Mouse (Mus musculus): Measurements from ENCODE around the gene Adam10.
A peak's percentile ranks its signal among the peaks of the same experiment; 100 is the strongest.

Gene Adam10

DNA sequence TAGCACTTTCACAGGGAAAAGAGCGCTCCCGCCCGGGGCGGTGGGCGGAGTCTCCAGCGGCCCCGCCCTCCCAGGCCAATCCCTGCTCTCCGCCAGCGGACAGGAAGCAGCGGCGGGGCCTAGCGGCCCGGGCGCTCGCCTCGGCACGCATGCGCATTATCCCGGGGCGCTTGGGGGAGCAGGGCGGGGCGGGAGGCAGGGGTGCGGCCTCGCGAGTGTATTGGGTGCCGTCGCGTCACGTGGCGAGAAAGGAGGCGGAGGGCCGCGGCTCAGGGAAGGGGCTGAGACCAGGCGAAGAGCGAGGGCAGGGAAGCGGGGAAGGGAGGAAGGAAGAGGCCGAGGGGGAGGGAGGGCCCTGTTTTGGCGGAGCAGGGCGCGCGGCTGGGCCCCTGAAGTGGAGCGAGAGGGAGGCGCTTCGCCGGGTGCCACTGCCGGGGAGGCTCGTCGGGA lies at the start of gene Adam10:
Gene Adam10, plus strand, starts transcription at position 316 of the 450 bp plus-strand sequence.
- DNase-seq (ENCODE audit: low read depth, low spot score): peak; percentile 96

DNA sequence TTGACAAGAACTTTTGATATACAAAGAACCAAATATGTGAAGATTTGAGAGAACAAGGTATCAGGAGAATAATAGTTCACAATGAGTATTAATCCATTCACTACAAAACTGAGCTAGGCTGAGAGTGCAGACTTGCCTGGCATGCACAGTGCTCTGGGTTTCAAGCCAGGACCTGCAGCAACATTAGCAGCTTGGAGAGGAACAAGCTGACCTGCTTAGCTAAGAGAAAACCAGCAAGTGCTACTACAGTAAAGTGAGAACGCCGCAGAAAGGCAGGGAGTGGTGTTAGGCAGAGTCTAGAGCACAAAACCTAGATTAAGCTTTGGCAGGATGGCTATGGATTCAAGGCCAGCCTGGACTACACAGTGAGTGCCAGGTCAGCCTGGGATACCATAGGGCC lies 49.1 kb upstream of the Adam10 start:
- no peak for DNase-seq (ENCODE audit: low read depth, low spot score)

DNA sequence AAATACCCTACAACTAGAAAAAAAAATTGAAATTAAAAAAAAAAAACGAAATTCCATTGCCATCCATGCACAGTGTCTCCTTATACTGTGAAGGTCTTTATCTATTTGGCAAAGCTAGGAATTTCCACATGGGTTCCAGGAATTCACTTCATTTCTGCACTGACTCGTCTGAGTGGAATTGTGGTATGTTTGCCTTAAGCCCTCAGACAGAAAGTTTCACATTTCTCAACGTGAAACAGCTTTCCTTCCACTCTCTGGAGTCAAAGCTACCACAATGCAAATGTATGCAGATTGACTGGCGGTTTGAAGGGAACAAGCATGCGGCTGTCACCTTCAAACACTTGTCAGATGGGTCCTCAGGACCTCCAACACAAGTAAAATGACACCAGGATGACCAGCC lies 47.1 kb upstream of the Adam10 start:
- no peak for DNase-seq (ENCODE audit: low read depth, low spot score)

DNA sequence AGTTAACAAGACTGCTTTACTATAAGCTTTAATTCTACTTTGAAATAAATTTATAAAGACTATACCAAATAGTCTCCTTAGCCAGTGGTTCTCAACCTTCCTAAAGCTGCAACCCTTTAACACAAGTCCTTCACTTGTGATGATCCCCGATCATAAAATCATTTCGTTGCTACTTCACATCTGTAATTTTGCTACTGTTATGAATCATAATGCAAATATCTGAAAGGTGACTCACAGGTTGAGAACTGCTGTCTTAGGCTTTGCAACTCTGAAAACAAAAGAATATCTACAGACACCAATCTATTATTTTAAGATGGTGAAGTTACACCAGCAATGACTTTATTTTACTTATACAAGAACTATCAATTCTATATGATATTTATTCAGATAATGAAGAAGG lies 42.0 kb upstream of the Adam10 start:
- DNase-seq (ENCODE audit: low read depth, low spot score): no peak

DNA sequence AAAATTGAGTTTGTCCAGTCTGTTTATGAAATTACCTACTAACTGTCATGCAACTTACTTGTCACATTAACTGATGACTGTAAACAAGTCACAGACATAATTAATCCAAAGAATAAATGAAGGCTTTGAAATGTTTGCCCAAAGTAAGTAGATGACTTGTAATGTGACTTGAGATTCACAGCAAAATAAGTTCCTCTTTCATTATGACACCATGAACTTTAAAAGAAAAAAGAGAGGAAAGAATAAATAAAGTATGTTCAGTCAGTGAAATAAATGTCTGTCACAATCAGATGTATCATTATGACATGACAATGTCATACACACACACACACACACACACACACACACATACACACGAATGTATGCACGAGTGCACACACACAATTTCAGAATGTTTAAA lies 28.5 kb upstream of the Adam10 start:
- no peak for DNase-seq (ENCODE audit: low read depth, low spot score)

DNA sequence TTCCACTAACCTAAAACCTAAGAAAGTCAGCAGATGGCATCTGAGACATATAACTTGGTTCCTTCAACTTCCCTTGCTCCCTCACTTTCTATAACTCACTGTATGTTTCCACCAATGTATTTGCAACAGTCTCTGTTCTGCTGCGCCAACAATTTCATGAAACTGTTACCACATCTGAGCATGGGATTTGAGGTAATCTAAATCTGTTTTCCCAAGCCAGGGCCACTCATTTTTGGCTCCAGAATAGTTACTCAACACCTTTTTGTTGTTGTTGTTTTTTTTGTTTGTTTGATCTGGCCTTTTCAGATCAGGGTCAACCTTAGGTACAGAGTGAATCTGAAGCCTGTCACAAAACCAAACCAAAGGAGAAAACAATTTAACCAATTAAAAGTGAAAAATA lies 27.8 kb upstream of the Adam10 start:
- no peak for DNase-seq (ENCODE audit: low read depth, low spot score)

DNA sequence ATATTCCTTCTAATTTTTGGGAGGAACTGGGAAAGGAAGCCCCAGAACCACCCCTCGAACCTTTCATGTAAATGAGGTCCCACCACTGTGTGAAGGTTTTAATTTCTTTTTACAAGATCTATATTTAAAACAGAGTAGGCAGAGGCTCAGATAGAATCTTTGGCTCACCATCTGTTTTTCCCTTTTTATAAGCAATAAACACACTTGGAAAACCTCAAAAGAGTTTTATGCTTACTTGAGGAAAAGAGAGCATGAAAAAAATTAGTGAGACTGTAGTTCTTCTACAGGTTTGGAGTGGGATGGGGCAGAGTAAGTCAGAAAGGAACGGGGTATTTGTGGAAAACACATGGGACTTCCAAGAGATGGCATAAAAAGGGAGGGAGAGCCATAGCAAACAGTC lies 26.6 kb upstream of the Adam10 start:
- peak; percentile 40 for DNase-seq (ENCODE audit: low read depth, low spot score)

DNA sequence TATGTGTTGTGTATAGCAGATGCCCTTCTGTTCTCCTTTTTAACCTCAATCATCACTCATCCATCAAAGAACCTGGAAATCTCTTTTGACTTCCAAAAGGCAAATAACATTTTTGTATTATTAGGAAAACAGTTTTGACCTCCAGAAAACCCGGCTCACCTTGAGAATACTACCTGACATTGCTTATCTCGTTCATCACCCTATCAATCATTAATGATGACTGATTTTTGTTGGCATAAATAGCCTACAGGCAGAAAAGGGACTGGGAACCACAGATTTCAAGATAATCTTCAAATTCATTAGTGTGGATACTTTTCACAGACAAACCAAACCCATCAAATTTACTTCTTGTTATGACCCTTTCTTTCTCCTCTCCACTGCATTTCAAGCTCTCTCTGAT lies 24.9 kb upstream of the Adam10 start:
- DNase-seq (ENCODE audit: low read depth, low spot score): no peak

DNA sequence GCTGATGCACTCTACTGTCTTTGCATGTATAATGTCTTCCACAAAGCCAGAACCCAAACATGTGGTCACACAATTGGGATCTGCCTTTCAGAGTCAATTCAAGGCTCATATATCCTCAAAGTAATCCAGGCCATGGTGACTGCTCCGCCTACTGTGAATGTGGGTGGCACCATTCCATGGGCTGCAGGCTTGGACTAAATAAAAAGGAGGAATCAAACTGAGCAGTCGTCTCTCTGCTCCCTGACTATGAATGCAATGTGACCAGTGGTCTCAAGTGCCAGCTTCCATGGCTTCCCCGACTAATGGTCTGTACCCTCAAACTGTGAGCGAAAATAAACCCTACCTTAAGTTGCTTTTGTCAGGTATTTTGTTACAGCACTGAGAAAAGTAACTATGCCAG lies 24.3 kb upstream of the Adam10 start:
- no peak for DNase-seq (ENCODE audit: low read depth, low spot score)

DNA sequence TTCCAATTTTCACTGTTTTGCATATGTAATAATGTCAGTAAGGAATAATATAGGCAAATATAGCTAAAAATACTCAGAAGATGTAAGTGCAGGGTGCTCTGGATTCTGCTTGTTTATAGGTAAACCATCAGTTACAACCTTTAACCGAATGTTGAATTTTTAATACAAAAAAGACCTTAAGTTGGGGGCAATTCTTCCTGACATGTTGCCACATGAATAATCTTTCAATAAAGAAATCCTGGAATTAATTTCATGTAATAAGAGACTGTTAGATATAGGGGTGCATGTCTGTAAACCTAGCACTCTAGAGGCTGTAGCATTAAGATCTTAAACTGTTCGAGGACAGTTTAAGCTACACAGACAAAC lies 23.1 kb upstream of the Adam10 start:
- no peak for DNase-seq (ENCODE audit: low read depth, low spot score)

DNA sequence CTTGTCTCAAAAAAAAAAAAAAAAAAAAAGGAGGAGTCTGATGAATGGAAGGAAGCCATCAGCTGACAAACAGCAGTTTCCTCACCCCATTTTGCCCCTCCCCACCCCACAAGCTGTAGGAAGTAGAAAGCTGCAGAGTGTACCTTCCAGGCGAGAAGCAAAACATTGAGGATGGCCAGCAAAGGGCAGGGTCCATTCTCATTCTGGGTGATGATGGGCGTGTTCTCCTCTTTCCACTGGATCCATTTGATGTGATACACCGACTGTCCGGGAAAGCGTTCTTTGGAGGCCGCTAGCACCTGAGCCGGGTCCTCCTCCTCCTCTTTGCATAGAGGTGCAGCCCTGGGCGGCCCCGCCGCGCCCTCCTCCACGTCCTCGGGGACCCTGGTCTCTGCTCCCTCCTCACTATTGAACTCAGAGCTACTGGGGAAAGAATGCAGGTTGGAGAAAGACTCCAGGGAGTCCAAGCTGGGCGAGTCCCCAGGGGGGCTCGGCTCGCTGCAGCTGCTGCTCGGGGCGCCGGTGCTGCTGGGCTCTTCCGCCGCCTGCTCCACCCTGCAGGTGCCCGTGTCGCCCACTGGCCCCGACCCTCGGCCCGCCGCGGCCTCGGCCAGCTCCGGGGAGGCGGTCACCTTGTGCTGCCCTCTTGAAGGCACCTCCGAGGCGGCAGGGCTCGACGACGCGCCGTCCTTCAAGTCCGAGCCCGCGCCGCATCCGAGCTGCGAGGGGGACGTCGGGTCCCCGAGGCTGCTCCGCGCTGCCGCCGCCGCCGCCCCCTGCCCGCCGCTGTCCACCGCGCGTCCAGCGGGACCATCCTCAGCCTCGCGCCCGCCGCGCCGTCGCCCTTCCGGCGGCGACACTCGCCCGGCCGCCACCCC lies 22.4 kb upstream of the Adam10 start, which contains the start of gene Gm10642:
Gene Gm10642, plus strand, starts transcription at position 122 of the 878 bp plus-strand sequence.
- no peak for DNase-seq (ENCODE audit: low read depth, low spot score)

DNA sequence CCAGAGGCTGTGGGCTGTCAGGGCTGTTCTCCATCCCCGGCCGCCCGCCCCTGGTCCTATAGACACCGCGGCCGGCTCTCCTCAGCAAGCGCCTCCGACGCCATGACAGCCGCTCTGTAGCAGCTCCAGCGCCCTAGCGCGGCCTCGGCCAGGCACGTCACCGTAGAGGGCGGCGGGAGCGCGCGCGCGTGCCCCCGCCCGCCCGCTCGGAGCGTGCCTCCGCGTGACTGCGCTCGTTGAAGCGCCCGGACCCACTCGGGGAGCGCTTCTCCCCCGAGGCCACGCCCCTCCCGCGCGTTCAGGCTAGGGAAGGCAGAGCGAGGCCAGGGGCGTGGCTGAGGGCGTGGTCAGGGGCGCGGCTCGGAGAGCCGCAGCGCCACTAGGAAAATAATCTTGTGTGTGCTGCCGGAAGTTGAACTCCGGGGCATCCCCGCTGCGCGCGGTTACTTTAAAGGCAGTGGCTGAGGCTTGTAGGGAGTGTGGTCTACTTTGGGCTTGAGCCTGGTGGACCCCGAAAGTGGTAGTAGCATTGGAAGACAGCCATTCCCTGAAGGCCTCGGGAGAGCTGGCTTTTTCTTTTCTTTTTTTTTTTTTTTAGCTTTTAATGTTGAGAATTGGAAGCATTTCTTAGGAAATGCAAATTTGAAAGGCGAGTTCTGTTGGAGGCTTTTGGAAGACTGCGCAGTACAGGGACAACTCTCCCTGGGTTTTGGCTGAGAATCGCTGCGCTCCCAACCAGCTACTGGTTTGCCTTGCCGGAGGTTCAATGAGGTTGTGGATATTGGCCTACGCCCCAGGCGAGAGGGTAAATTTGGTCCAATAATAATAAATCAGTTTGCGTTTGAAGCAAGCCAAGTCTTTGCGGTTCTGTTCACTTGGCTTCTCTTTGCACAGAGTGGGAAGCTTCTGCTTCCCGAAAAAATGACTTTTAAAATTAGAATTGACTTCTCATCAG lies 21.5 kb upstream of the Adam10 start, which contains the start of gene Mindy2:
Gene Mindy2, minus strand, starts transcription at position 162 of the 955 bp plus-strand sequence.
- DNase-seq (ENCODE audit: low read depth, low spot score): peak; percentile 96

DNA sequence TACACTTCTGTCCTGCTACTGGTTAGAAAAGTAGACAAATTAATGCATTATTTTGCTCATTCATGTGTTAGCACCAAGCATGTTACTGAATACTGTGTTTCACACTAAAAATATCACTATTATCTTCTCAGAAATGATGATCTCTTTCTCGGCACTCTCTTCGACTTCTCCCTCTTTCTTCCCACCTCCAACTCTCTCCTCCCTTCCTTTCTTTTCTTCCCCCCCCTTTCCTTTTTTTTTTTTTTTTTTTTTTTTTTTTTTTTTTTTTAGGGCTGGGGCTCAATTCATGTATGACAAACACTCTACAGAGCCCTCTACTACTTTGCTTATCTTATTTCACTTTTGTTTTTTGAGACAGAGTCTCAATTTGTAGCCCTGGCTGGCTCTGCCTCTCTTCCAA lies 20.5 kb upstream of the Adam10 start:
- no peak for DNase-seq (ENCODE audit: low read depth, low spot score)

DNA sequence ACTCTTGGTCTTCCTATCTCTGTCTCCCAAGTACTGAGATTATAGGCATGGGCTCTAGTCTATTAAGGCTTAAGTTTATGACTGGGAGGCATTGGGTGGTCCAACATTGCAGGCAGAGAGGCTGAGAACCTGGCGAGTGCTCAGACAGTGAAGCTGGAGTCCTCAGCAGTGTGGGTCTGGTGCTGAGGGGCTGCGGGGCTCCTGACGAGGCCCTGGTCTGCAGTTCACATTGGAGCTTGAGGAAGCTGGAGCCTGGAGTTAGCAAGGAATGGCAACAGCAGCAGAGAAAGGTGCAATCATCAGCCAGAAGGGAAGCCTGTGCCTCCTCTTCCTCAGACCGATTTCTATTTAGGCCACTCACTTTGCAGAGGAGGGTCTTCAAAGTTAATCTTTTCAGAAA lies 13.9 kb upstream of the Adam10 start:
- no peak for DNase-seq (ENCODE audit: low read depth, low spot score)

DNA sequence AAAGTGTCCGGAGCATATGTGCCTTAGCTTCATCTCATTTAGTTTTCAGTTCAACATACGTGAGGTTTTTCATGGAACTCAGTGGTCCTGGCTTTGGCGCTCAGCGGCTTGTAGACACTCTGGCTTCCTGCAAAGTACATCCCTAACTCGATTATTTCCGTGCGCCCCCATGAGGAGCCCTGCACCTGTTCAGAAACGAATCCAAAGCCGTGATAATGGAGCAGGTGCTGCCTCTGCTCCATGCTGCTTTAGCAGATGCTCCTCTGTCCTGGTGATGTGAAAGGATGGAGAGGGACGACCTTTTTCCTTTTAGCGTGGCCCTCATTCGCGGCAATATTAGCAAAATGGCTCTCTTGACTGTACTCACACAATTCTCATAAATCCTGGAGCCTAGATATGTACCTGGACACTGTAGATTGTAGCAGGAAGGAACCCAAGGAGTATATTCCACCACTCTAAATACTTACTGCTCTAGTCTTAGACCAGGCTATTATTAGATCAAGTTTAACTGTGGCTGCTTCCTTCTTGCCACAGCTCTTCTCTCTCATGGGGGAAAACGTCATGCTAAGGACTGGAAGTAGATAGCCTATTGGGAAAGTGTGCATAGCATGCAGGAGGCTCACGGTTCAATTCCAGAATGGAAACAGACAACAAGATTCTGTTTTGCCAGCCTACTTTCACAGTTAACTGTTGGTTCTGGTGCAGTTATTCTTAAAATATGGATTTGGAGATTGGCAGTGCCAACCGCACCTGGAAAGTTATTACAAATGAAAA lies 13.2 kb upstream of the Adam10 start:
- DNase-seq (ENCODE audit: low read depth, low spot score): no peak

DNA sequence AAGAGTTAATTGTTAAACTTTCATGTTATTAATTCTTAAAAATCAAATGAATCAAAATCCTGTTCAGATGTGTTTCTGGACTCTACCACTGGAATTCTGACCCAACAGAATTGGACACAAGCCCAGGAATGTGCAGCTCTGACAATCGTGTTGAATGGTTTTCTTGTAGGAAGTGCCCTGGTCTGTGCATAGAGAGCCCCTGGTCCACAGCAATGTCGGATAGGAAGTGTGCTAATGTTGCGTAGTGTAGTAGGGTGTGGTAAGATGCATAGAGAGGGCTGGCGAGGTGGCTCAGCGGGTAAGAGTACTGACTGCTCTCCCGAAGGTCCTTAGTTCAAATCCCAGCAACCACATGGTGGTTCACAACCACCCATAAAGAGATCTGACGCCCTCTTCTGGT lies 12.0 kb upstream of the Adam10 start:
- DNase-seq (ENCODE audit: low read depth, low spot score): no peak

DNA sequence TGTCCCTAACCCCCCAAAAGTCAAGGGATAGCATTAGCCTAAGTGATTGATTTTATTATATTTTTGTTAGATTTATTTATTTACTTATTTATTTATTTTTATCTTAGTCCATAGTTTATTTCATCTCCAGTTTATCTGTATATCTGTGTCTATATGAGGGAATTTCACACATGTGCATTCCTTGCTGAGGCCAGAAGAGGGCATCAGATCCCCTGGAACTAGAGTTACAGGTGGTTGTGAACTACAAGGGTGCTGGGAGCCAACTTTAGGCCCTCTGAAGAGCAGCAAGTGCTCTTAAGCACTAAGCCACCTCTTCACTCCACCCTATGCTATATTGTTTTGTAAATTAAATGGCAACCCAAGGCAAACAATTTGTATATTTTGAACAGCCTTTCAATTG lies 10.7 kb upstream of the Adam10 start:
- DNase-seq (ENCODE audit: low read depth, low spot score): no peak

DNA sequence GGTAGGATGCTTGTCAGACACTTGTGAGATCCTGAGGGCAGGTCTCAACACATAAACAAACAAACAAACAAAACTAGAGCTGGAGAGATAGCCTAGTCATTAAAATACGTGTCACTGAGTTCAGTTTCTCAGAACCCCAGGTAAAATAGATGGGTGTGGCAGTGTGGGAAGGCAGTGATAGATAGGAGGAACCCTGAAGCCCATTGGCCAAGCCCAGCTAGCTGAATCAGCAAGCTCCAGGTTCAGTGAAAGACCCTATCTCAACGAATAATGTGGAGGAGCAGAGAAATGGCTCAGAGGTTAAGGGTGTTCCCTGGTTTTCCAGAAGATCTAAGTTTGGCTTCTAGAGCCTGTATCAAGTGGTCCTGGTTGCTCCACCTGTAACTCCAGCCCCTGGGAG lies 9.6 kb upstream of the Adam10 start:
- DNase-seq (ENCODE audit: low read depth, low spot score): no peak

DNA sequence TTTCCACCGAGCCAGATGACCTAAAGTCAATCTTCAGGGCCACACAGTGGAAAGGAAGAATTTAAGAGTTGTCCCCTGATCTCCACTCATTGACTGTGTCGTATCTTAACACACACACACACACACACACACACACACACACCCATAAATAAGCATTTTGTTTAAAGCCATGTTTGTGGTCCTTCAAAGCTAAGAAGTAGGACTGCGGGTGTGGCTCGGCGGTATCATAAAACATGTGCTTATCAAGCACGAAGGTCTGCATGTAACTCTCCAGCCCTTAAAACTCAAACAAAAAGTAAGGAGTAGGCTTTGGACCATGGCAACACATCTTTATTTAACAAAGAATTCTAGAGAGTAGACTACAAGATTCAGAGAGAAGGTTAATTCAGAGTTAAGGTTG lies 8.4 kb upstream of the Adam10 start:
- DNase-seq (ENCODE audit: low read depth, low spot score): no peak

DNA sequence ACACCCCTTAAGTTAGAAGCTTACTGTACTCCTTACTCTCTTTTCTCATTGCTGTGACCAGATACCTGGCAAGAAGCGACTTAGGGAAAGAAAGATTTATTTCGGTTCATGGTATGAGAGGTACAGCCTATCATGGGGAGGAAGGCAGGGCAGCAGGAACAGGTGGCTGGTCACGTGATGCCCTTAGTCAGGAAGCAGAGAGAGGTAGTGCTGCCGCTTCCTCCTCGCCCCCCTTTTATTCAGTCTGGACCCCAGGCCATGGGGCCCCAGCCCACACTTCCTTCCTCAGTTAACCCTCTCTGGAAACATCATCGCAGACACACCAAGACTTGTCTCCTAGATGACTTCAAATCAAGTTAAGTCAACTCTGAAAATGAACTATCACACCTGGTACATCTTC lies 7.5 kb upstream of the Adam10 start:
- no peak for DNase-seq (ENCODE audit: low read depth, low spot score)

DNA sequence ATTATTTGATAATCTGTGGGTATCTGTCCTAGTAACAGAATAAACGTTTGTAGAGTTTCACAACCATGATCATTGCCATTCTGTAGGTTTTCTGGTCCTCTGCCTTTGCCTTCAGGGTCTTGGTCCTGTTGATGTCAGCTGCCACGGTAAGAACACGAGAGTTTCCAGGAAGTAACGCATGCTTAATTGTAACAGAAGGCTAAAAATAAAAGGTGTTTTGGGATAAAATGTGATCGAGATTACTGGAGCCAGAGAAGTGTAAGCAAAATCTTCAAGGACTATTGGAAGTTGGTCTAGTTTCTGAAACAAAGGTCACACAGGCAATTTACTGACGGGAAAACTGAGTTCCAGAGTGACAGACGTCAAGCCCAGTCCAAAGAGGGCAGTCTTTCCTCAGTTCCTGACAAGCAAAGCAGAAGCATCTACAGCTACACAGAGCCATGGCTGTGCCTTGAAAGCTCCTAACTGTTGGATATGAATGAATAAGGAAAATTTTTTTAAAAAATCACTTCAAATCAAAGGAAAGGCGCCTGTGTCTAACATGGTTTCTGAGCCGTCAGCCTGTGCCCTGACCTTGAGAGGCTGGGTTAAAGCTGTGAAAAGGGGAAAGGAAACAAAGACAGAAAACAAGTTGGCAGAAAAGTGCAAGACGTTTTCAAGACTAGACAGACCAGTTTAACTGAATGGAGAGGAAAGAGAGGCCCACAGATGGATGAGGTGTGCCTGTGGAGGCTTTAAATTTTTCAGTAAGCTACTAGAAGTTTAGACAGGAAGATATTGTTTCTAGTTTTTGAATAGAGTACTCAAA lies 6.8 kb upstream of the Adam10 start:
- DNase-seq (ENCODE audit: low read depth, low spot score): no peak
